26 mouse cellular contexts compared by ENCODE assay signal in genomic region chr9:14069076-14069475, GRCm38 (mm10).
A peak's percentile ranks its signal among the peaks of the same experiment; 100 is the strongest.
DNase-seq lines count a peak whose midpoint lies in the region; ATAC-seq and TF ChIP-seq lines count a peak whose summit lies in the region.
"Had no signal": no experiment of that assay in that cellular context is flagged by ENCODE, and none has a peak within 500 bp of the region (broad histone marks: within the 10 kb centered on the region; RNA-seq: fewer than 3 reads in every experiment).

No protein-coding gene starts in this region.

- no peaks in the 10 kb centered on the region for H3K4me1 ChIP-seq in neural tube, embryonic 15.5 days
- no peaks in the 10 kb centered on the region for H3K4me1 ChIP-seq in embryonic fibroblast, embryonic 13.5 days (ENCODE audit: control insufficient read depth, insufficient read depth, low read length)
- H3K4me1 ChIP-seq: embryonic facial prominence, embryonic 10.5 days; embryonic facial prominence, embryonic 12.5 days; forebrain, embryonic 10.5 days; forebrain, embryonic 12.5 days had no signal

- peak; percentile 80 for DNase-seq in heart, adult 11 months
- DNase-seq in heart, adult 8-10 months (ENCODE audit: low spot score), result no peak
- DNase-seq in neural tube, embryonic 10.5 days (ENCODE audit: extremely low spot score, low spot score), result peak; percentile 4
- DNase-seq: adrenal gland, adult 8-10 months; adrenal gland, postnatal 14 days; adrenal gland, postnatal 36 days; B cell, adult 2 months; cerebellum, adult 11-12 months; cerebellum, adult 2 months; cerebellum, adult 9-10 months; cerebellum, postnatal 10 days; cerebellum, postnatal 25 days had no signal

- no peak for TF ChIP-seq POLR2A in embryonic fibroblast, embryonic 13.5 days (IDR thresholded peaks at IDR 0.05; ENCODE audit: low read depth, low read length)

- no peak overlapping the region for H3K4me3 ChIP-seq in neural tube, embryonic 15.5 days (replicated peaks)
- no peak overlapping the region for H3K4me3 ChIP-seq in embryonic fibroblast, embryonic 13.5 days (ENCODE audit: insufficient read depth, low read length)
- H3K4me3 ChIP-seq: embryonic facial prominence, embryonic 10.5 days; embryonic facial prominence, embryonic 12.5 days; erythroblast, embryonic 14.5 days; forebrain, embryonic 10.5 days; forebrain, embryonic 12.5 days had no signal

- H3K27ac ChIP-seq in neural tube, embryonic 15.5 days (replicated peaks), result no peak overlapping the region
- peak overlapping the region; percentile 16; the same call in 1 of the 2 replicates for H3K27ac ChIP-seq in embryonic fibroblast, embryonic 13.5 days (ENCODE audit: insufficient read depth, low read length)
- H3K27ac ChIP-seq: embryonic facial prominence, embryonic 10.5 days; embryonic facial prominence, embryonic 12.5 days; forebrain, embryonic 10.5 days; forebrain, embryonic 12.5 days had no signal

- 92% methylated on average over 6 of the region's 6 CpGs for WGBS in neural tube, embryonic 15.5 days

- H3K4me2 ChIP-seq in neural tube, embryonic 15.5 days, result no peak overlapping the region
- H3K4me2 ChIP-seq: embryonic facial prominence, embryonic 12.5 days; forebrain, embryonic 12.5 days had no signal

- ATAC-seq in neural tube, embryonic 15.5 days (ENCODE audit: low FRiP score), result no peak
- ATAC-seq: activated CD4-positive, CD25-positive, alpha-beta regulatory T cell, adult 4 months; CD4-positive, CD25-positive, alpha-beta regulatory T cell, adult 4 months; forebrain, embryonic 14.5 days; forebrain, embryonic 16.5 days; Patski had no signal

- H3K27me3 ChIP-seq in neural tube, embryonic 15.5 days (replicated peaks), result no peaks in the 10 kb centered on the region
- H3K27me3 ChIP-seq: CH12.LX; embryonic facial prominence, embryonic 12.5 days; forebrain, embryonic 12.5 days; Patski had no signal

- no peak for TF ChIP-seq CTCF in embryonic fibroblast, embryonic 13.5 days (IDR thresholded peaks at IDR 0.05; ENCODE audit: borderline replicate concordance, insufficient read depth, low read length)

- no peaks in the 10 kb centered on the region for H3K36me3 ChIP-seq in neural tube, embryonic 15.5 days
- H3K36me3 ChIP-seq: embryonic facial prominence, embryonic 12.5 days; forebrain, embryonic 10.5 days; forebrain, embryonic 12.5 days; G1E had no signal

- no peak overlapping the region for H3K9ac ChIP-seq in neural tube, embryonic 15.5 days (replicated peaks)
- H3K9ac ChIP-seq: embryonic facial prominence, embryonic 12.5 days; forebrain, embryonic 12.5 days had no signal

- H3K9me3 ChIP-seq in neural tube, embryonic 15.5 days (replicated peaks), result no peaks in the 10 kb centered on the region
